Mouse (Mus musculus): Measurements from ENCODE around the gene Ddx27. TPM values are rescaled to one million over a fixed set of nuclear protein-coding genes. Genes with fewer than 3 reads are reported as not detected.

Gene Ddx27
- polyA plus RNA-seq, 1 experiment from 2014 or later: 54.3 TPM

DNA sequence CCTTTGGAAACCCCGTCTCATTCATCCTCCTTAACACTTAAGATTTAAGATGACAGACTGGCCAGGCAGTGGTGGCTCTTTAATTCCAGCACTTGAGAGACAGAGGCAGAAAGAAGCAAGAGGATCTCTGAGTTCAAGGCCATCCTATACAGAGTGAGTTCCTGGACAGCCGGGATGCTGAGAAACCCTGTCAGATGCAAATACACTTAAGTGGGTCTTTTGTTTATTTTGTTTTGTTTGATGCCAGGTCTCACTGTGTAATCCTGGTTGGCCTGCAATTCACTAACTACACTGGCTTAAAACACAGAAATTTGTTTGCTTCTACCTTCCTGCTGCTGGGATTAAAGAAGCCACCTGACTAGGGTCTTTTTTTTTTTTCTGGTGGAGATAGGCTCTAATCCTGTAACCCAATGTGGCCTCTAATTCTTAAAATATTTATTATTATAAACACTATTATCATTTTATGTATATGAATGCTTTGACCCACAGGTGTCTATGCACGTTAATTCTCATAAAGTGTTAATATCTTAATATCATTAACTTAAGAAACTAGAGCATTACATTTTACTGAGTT lies 43.9 kb downstream of the Ddx27 start:
- H3K27me3 ChIP-seq: no peaks in the 10 kb centered on the region
- no peak overlapping the region for H3K4me3 ChIP-seq
- no peaks in the 10 kb centered on the region for H3K9me3 ChIP-seq
- peaks cover 16% of the 10 kb centered on the region for H3K4me1 ChIP-seq
- H3K36me3 ChIP-seq: peaks cover 50% of the 10 kb centered on the region
- no peak overlapping the region for H3K4me2 ChIP-seq (replicated peaks)
- WGBS: 43% methylated on average over 3 of the region's 3 CpGs
- H3K27ac ChIP-seq: no peak overlapping the region
- ATAC-seq (ENCODE audit: low FRiP score, low read depth): no peak
- no peak overlapping the region for H3K9ac ChIP-seq

DNA sequence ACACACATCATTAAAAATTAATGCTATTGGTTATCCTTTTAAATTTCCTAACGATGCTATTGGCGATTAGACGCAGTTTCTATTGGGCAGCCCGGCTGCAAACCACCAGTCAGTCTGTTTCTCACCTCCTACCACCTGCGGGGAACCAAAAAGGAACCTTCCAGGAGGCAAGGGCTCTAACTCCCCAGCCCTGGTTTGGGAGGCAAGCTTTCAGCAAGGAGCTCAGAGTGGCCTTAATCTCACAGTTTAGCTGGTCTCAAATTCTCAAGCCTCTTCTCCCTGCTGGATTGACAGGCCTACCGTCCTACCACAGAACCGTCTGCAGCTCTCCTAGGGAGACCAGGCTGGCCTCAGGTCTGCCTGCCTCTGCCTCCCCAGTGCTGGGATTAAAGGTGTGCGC lies 44.5 kb downstream of the Ddx27 start:
- no peak overlapping the region for H3K27ac ChIP-seq
- peaks cover 17% of the 10 kb centered on the region for H3K4me1 ChIP-seq
- peaks cover 47% of the 10 kb centered on the region for H3K36me3 ChIP-seq
- H3K9ac ChIP-seq: peak overlapping the region; percentile 48; the same call in 1 of the 2 replicates
- no peaks in the 10 kb centered on the region for H3K9me3 ChIP-seq
- H3K27me3 ChIP-seq: no peaks in the 10 kb centered on the region
- WGBS: 49% methylated on average over 8 of the region's 8 CpGs
- no peak overlapping the region for H3K4me2 ChIP-seq (replicated peaks)
- no peak overlapping the region for H3K4me3 ChIP-seq
- no peak for ATAC-seq (ENCODE audit: low FRiP score, low read depth)

GRCm38 (mm10) chr2:167059960-167060359 lies 45.0 kb downstream of the Ddx27 start:
- no peaks in the 10 kb centered on the region for H3K27me3 ChIP-seq

DNA sequence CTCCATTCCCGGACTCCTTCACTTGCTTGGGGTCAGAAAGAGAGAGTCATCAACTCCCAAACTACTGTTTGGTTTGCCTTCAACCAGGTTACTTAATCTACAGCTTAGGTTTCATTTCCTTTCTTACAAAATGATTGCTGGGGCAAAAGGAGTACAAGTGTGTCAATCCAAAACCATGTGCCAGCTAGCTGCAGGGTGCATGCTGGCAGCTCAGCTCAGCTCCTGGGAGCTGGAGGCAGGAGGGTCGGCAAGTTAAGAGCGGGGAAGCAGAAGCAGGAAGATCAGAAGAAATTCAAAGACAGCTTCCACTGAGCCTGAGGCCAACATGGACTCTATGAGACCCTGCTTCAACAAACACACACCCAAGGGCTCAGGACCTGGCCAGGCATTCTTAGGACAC lies 45.4 kb downstream of the Ddx27 start:
- H3K27me3 ChIP-seq: no peaks in the 10 kb centered on the region
- H3K9me3 ChIP-seq: no peaks in the 10 kb centered on the region
- peak overlapping the region; percentile 54 for H3K9ac ChIP-seq
- 67% methylated on average over 3 of the region's 3 CpGs for WGBS
- no peak overlapping the region for H3K4me3 ChIP-seq
- no peak for ATAC-seq (ENCODE audit: low FRiP score, low read depth)
- 0 out of 2 replicates have a peak overlapping the region, but pooled peaks have one; percentile 0 for H3K4me2 ChIP-seq (replicated peaks)
- no peak overlapping the region for H3K27ac ChIP-seq
- peaks cover 47% of the 10 kb centered on the region for H3K36me3 ChIP-seq
- peaks cover 25% of the 10 kb centered on the region for H3K4me1 ChIP-seq

More at GRCm38 (mm10) chr2:167059960-167060359, 45.0 kb downstream of the Ddx27 start:
- H3K4me1 ChIP-seq: peaks cover 21% of the 10 kb centered on the region
- H3K27ac ChIP-seq: no peak overlapping the region
- H3K4me2 ChIP-seq (replicated peaks): 0 out of 2 replicates have a peak overlapping the region, but pooled peaks have one; percentile 0
- H3K9ac ChIP-seq: peak overlapping the region; percentile 48; the same call in 1 of the 2 replicates
- 70% methylated on average over 12 of the region's 12 CpGs for WGBS
- H3K9me3 ChIP-seq: no peaks in the 10 kb centered on the region
- H3K36me3 ChIP-seq: peaks cover 47% of the 10 kb centered on the region
- H3K4me3 ChIP-seq: no peak overlapping the region
- no peak for ATAC-seq (ENCODE audit: low FRiP score, low read depth)

- Histone ChIP-seq H3K27ac (no peak overlapping the region), H3K9ac (peak overlapping the region; percentile 54), H3K9me3 (no peaks in the 10 kb centered on the region), H3K4me1 (peaks cover 29% of the 10 kb centered on the region), H3K4me3 (no peak overlapping the region), H3K36me3 (peaks cover 47% of the 10 kb centered on the region), H3K4me2 (replicated peaks) (0 out of 2 replicates have a peak overlapping the region, but pooled peaks have one; percentile 0), H3K27me3 (no peaks in the 10 kb centered on the region)
- no peak for ATAC-seq (ENCODE audit: low FRiP score, low read depth)
Measured at GRCm38 (mm10) chr2:167060761-167061160, 45.8 kb downstream of the Ddx27 start.

- no peak for ATAC-seq (ENCODE audit: low FRiP score, low read depth)
- Histone ChIP-seq H3K9ac (peak overlapping the region; percentile 98), H3K9me3 (no peaks in the 10 kb centered on the region), H3K4me2 (replicated peaks) (peak overlapping the region; percentile 81), H3K36me3 (peaks cover 45% of the 10 kb centered on the region), H3K4me1 (peaks cover 32% of the 10 kb centered on the region), H3K4me3 (peak overlapping the region; percentile 83), H3K27me3 (no peaks in the 10 kb centered on the region), H3K27ac (no peak overlapping the region)
- 17% methylated on average over 11 of the region's 11 CpGs for WGBS
Measured at GRCm38 (mm10) chr2:167061381-167062034, 46.5 kb downstream of the Ddx27 start.

GRCm38 (mm10) chr2:167062497-167062911 lies 47.5 kb downstream of the Ddx27 start:
- Histone ChIP-seq H3K36me3 (peaks cover 39% of the 10 kb centered on the region), H3K27me3 (no peaks in the 10 kb centered on the region), H3K4me3 (peak overlapping the region; percentile 83), H3K27ac (peak overlapping the region; percentile 86), H3K4me2 (replicated peaks) (peak overlapping the region; percentile 81), H3K9me3 (no peaks in the 10 kb centered on the region), H3K4me1 (peaks cover 32% of the 10 kb centered on the region), H3K9ac (peak overlapping the region; percentile 98)
- ATAC-seq (ENCODE audit: low FRiP score, low read depth): peak; percentile 93
- under 1% methylated on average over 57 of the region's 60 CpGs for WGBS

DNA sequence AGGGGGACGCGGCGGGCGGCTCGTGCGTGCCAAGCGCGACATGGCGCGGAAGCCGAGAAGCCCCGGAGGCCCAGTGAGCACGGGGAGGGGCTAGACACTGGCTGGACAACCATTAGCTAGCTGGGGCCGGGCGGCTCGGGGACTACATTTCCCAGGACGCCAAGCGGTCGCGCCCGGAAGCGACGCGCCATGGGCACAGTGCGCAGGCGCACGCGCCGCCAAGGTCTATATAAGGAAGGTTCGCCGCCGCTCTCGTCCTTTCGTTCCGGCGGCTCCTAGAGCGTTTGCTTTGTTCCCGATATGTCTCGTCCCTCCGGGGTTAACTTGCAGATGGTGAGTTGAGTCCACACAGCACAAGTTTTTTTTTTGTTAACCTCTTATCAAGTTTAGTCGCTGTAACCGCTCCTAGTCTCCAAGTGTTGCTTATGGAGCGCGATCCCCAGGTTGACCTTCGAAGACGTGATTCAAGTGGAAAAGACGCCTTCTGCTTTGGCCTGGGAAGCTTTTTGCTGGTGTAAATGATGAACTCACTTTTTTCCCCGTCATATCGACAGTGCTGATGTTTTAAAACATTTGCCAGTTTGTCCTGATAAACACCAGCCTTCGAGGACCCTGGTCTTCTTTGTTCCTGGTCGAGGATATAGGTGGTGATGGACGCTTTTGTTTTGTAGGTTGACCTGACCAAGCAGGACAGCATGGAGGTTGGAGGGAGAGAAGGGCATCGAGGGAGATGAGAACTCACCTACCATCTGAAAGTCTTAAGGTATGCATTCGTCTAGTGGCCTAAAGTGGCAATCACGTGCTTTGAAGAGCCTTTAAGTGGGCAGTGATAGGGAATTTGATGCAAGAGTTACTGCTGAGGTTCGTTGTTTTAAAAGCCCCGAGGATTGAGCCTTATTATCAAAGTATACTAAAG lies 48.2 kb downstream of the Ddx27 start, which contains the start of gene Znfx1:
Gene Znfx1 (minus strand): TSS at position 51 of the 916 bp plus-strand sequence.
- peak within 1 kb of the TSS; percentile 83 for H3K4me3 ChIP-seq
- peak within 1 kb of the TSS; percentile 89 for H3K27ac ChIP-seq
- peaks cover 32% of the 10 kb centered on the region for H3K36me3 ChIP-seq
- WGBS: under 1% methylated on average over 56 of the region's 57 CpGs
- peaks cover 32% of the 10 kb centered on the region for H3K4me1 ChIP-seq
- peak within 1 kb of the TSS; percentile 98 for H3K9ac ChIP-seq
- H3K9me3 ChIP-seq: no peaks in the 10 kb centered on the region
- peak; percentile 96 for ATAC-seq (ENCODE audit: low FRiP score, low read depth)
- peak within 1 kb of the TSS; percentile 84 for H3K4me2 ChIP-seq (replicated peaks)
- no peaks in the 10 kb centered on the region for H3K27me3 ChIP-seq

GRCm38 (mm10) chr2:167063906-167064496 lies 49.0 kb downstream of the Ddx27 start:
- ATAC-seq (ENCODE audit: low FRiP score, low read depth): no peak

DNA sequence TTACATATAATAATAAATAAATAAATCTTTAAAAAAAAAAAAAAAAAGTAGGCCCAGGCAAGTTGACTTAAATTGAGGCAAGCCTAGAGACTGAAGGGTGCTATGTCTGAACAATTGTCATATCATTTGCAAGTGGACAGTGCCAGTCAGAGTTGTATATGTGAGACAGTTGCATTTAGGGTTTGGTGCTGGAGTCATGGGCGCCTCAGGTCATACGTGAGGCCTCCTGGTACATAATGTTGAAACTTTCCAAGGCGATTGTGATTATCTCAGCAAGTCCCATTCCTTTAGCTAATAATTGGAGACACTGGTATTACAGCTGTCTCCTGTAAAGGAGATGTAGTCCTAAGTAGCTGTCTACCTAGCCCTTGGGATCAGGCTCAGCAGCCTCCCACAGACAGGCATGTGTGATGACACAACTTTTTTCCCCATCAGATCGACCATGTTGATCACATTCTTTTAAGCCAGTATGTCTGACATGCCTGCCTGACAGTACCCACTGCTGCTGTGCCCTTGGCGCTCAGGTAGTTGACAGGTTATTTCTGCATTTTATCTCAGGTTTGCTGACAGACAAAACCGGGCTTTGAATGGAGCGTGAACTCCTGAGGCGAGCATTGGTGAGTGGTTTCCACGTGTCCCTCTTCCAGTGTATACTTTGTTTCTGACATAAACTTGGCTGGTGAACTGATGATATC lies 49.8 kb downstream of the Ddx27 start:
- Histone ChIP-seq H3K4me1 (peaks cover 32% of the 10 kb centered on the region), H3K4me2 (replicated peaks) (peak overlapping the region; percentile 84), H3K27ac (peak overlapping the region; percentile 29; the same call in 1 of the 2 replicates), H3K9ac (peak overlapping the region; percentile 98), H3K4me3 (peak overlapping the region; percentile 83), H3K27me3 (no peaks in the 10 kb centered on the region), H3K9me3 (no peaks in the 10 kb centered on the region), H3K36me3 (peaks cover 29% of the 10 kb centered on the region)
- ATAC-seq (ENCODE audit: low FRiP score, low read depth): no peak
- 24% methylated on average over 9 of the region's 9 CpGs for WGBS

More at GRCm38 (mm10) chr2:167063906-167064496, 49.0 kb downstream of the Ddx27 start:
- peaks cover 32% of the 10 kb centered on the region for H3K36me3 ChIP-seq
- peak overlapping the region; percentile 83 for H3K4me3 ChIP-seq
- peaks cover 32% of the 10 kb centered on the region for H3K4me1 ChIP-seq
- H3K27ac ChIP-seq: peak overlapping the region; percentile 89
- no peaks in the 10 kb centered on the region for H3K9me3 ChIP-seq
- H3K27me3 ChIP-seq: no peaks in the 10 kb centered on the region
- H3K9ac ChIP-seq: peak overlapping the region; percentile 98
- H3K4me2 ChIP-seq (replicated peaks): peak overlapping the region; percentile 84
- under 1% methylated on average over 7 of the region's 7 CpGs for WGBS

DNA sequence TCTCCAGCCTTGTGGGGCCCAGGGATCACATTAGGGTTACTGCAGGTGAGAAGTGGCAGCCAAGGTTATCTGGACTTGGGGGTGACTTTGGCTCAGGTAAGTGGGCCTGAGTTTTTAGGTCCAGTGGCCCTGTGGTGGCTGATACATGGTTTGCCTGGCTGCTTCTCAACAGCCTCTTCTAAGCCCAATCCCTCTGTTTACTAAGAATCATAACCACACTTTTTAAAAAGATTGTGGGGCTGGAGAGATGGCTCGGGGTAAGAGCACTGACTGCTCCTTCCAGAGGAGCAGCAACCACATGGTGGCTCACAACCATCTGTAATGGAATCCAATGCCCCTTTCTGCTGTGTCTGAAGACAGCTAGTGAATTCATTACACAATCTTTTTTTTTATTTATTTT lies 51.0 kb downstream of the Ddx27 start:
- ATAC-seq (ENCODE audit: low FRiP score, low read depth): no peak
- H3K27ac ChIP-seq: no peak overlapping the region
- 0 out of 2 replicates have a peak overlapping the region, but pooled peaks have one; percentile 83 for H3K4me3 ChIP-seq
- H3K4me1 ChIP-seq: peaks cover 26% of the 10 kb centered on the region
- peaks cover 23% of the 10 kb centered on the region for H3K36me3 ChIP-seq
- no peaks in the 10 kb centered on the region for H3K9me3 ChIP-seq
- H3K4me2 ChIP-seq (replicated peaks): peak overlapping the region; percentile 84
- peak overlapping the region; percentile 98 for H3K9ac ChIP-seq
- 50% methylated on average over 1 of the region's 1 CpGs for WGBS
- no peaks in the 10 kb centered on the region for H3K27me3 ChIP-seq
